Mouse (Mus musculus) activated CD4-positive, CD25-positive, alpha-beta regulatory T cell, adult 4 months (primary cell): ENCODE data around the gene 2010315B03Rik. TPM values are rescaled to one million over a fixed set of nuclear protein-coding genes. Genes with fewer than 3 reads are reported as not detected.

Source experiments
- polyA plus RNA-seq, 2 experiments: library from polyadenylated mRNA; unstranded; fragments of 100-300 nt; shearing (Covaris generic); gene quantifications; one replicate each; pipeline ENCODE4 v1.2.1; 2017

2010315B03Rik gene
- polyA plus RNA-seq, 2 experiments from 2014 or later, result 20.6 to 27.3 TPM

Other genes with a start within 250 kb of the 2010315B03Rik start
- gene Ccr2, start 210.7 kb downstream of the 2010315B03Rik start, polyA plus RNA-seq, result 100 to 1,000 TPM in 1 of 2 experiments, 10 to 100 TPM in 1; 81.2 to 144 TPM
- 10 to 100 TPM; 10.1 to 14.9 TPM for gene Ccr5, start 191.2 kb downstream of the 2010315B03Rik start, polyA plus RNA-seq
- gene Ppp2r3d, start 164.2 kb upstream of the 2010315B03Rik start, polyA plus RNA-seq, result 10 to 100 TPM; 11.5 to 12.8 TPM
- gene Gm21836, start 181.1 kb upstream of the 2010315B03Rik start, polyA plus RNA-seq, result not detected